Mouse (Mus musculus) intestine, postnatal 0 days (tissue): ENCODE measurements at regions not wholly inside any gene's neighbourhood (a gene's known extent, or its start where the extent isn't known, plus 50 kb on each side); places are given as distances from the start of the nearest gene placed in this dataset.

Experiments
- ATAC-seq: fragments of 200-750 bp; cut with Nextera tagmentation; 2 replicates; pipeline ENCODE4 v1.8.0; 2017; ENCODE audit warnings: mild to moderate bottlenecking, moderate TSS enrichment, moderate library complexity
- H3K27ac ChIP-seq: fragments of 300-500 bp; sonication (generic); 2 replicates; pipeline ENCODE4 v1.5.1; 2014; ENCODE audit warnings: mild to moderate bottlenecking, low read depth, low read length, moderate library complexity
- H3K27me3 ChIP-seq: fragments of 300-500 bp; sonication (generic); replicated peaks from 2 replicates; pipeline ENCODE4 v1.6.1; 2014; ENCODE audit warnings: low read length, mixed read lengths; ENCODE audit not compliant: control insufficient read depth, insufficient read depth
- H3K36me3 ChIP-seq: fragments of 300-500 bp; sonication (generic); 2 replicates; pipeline ENCODE4 v1.6.1; 2014; ENCODE audit warnings: mild to moderate bottlenecking, moderate library complexity; ENCODE audit not compliant: control insufficient read depth, insufficient read depth
- H3K4me1 ChIP-seq: fragments of 300-500 bp; sonication (generic); replicated peaks from 2 replicates; pipeline ENCODE4 v1.6.1; 2014; ENCODE audit warnings: antibody characterized with exemption, low read length, mixed read lengths; ENCODE audit not compliant: control insufficient read depth, insufficient read depth
- H3K4me2 ChIP-seq: fragments of 300-500 bp; sonication (generic); replicated peaks from 2 replicates; pipeline ENCODE4 v1.6.1; 2014; ENCODE audit warnings: low read depth, mild to moderate bottlenecking, moderate library complexity
- H3K4me3 ChIP-seq: fragments of 300-500 bp; sonication (generic); 2 replicates; pipeline ENCODE4 v1.5.1; 2014; ENCODE audit warnings: low read depth, low read length
- H3K9ac ChIP-seq: fragments of 300-500 bp; sonication (generic); 2 replicates; pipeline ENCODE4 v1.6.1; 2014; ENCODE audit warnings: mild to moderate bottlenecking, low read depth, low read length
- H3K9me3 ChIP-seq: fragments of 300-500 bp; sonication (generic); 2 replicates; pipeline ENCODE4 v1.6.1; 2016; ENCODE audit warnings: mixed run types; ENCODE audit not compliant: control insufficient read depth
- CTCF ChIP-seq: sonication (generic); IDR thresholded peaks from 2 replicates; pipeline ENCODE4 v1.5.1; 2016; ENCODE audit warnings: low read depth, mild to moderate bottlenecking, control low read depth, antibody characterized with exemption, moderate library complexity
- WGBS: fragments of 180-500 bp; shearing (Covaris S2); extraction: QIAGEN DNeasy Blood & Tissue Kit; methylation state at CpG from one replicate; pipeline ENCODE4 v1.1.7; 2014; 5-methylcytosine and 5-hydroxymethylcytosine counted together

- Histone ChIP-seq H3K9ac (no peak overlapping the region), H3K9me3 (no peaks in the 10 kb centered on the region), H3K27me3 (no peaks in the 10 kb centered on the region), H3K4me1 (no peaks in the 10 kb centered on the region), H3K4me3 (no peak overlapping the region), H3K4me2 (no peak overlapping the region), H3K36me3 (no peaks in the 10 kb centered on the region), H3K27ac (no peak overlapping the region)
- no peak for TF ChIP-seq CTCF
- WGBS: 89% methylated on average over 1 of the region's 1 CpGs
- no peak for ATAC-seq
Measured at GRCm38 (mm10) chr13:28833700-28834065, 119.8 kb downstream of the Sox4 start.

- no peak for TF ChIP-seq CTCF
- Histone ChIP-seq H3K4me3 (no peak overlapping the region), H3K27me3 (no peaks in the 10 kb centered on the region), H3K36me3 (no peaks in the 10 kb centered on the region), H3K9me3 (no peaks in the 10 kb centered on the region), H3K9ac (no peak overlapping the region), H3K4me1 (no peaks in the 10 kb centered on the region), H3K27ac (no peak overlapping the region), H3K4me2 (no peak overlapping the region)
- WGBS: 53% methylated on average over 12 of the region's 12 CpGs
- ATAC-seq: no peak
Measured at GRCm38 (mm10) chr13:28832855-28833699, 120.4 kb downstream of the Sox4 start.

- Histone ChIP-seq H3K9me3 (no peaks in the 10 kb centered on the region), H3K4me3 (no peak overlapping the region), H3K9ac (no peak overlapping the region), H3K36me3 (no peaks in the 10 kb centered on the region), H3K27me3 (no peaks in the 10 kb centered on the region), H3K4me2 (no peak overlapping the region), H3K27ac (no peak overlapping the region), H3K4me1 (no peaks in the 10 kb centered on the region)
- no peak for TF ChIP-seq CTCF
- 90% methylated on average over 7 of the region's 7 CpGs for WGBS
- no peak for ATAC-seq
Measured at GRCm38 (mm10) chr13:28826284-28826683, 127.2 kb downstream of the Sox4 start.

- ATAC-seq: no peak
- WGBS: 70% methylated on average over 11 of the region's 11 CpGs
Measured at GRCm38 (mm10) chr13:28823985-28824384, 129.5 kb downstream of the Sox4 start.

GRCm38 (mm10) chr13:28823311-28823880, 130.1 kb downstream of the Sox4 start:
- no peak overlapping the region for H3K4me2 ChIP-seq
- no peaks in the 10 kb centered on the region for H3K36me3 ChIP-seq
- no peak overlapping the region for H3K4me3 ChIP-seq
- no peaks in the 10 kb centered on the region for H3K4me1 ChIP-seq
- no peaks in the 10 kb centered on the region for H3K27me3 ChIP-seq
- no peak overlapping the region for H3K27ac ChIP-seq
- ATAC-seq: no peak
- WGBS: 82% methylated on average over 9 of the region's 9 CpGs
- TF ChIP-seq CTCF: no peak
- H3K9ac ChIP-seq: no peak overlapping the region
- no peaks in the 10 kb centered on the region for H3K9me3 ChIP-seq

More at GRCm38 (mm10) chr13:28823985-28824384, 129.5 kb downstream of the Sox4 start:
- Histone ChIP-seq H3K27me3 (no peaks in the 10 kb centered on the region), H3K9me3 (no peaks in the 10 kb centered on the region), H3K4me3 (no peak overlapping the region), H3K4me1 (no peaks in the 10 kb centered on the region), H3K4me2 (no peak overlapping the region), H3K36me3 (no peaks in the 10 kb centered on the region), H3K9ac (no peak overlapping the region), H3K27ac (no peak overlapping the region)
- no peak for TF ChIP-seq CTCF

GRCm38 (mm10) chr13:28820868-28821533, 132.5 kb downstream of the Sox4 start:
- no peaks in the 10 kb centered on the region for H3K27me3 ChIP-seq
- no peak overlapping the region for H3K9ac ChIP-seq
- H3K4me2 ChIP-seq: no peak overlapping the region
- no peak overlapping the region for H3K27ac ChIP-seq
- H3K9me3 ChIP-seq: no peaks in the 10 kb centered on the region
- no peaks in the 10 kb centered on the region for H3K4me1 ChIP-seq
- no peak for TF ChIP-seq CTCF
- ATAC-seq: no peak
- WGBS: 77% methylated on average over 15 of the region's 15 CpGs
- H3K4me3 ChIP-seq: no peak overlapping the region
- no peaks in the 10 kb centered on the region for H3K36me3 ChIP-seq
